Mouse (Mus musculus) ES-E14 (cell line): ENCODE measurements at regions not wholly inside any gene's neighbourhood (a gene's known extent, or its start where the extent isn't known, plus 50 kb on each side); places are given as distances from the start of the nearest gene placed in this dataset.

Experiments
- DNase-seq: peaks from one replicate; pipeline ENCODE4 v3.0.0-alpha.2; 2013; ENCODE audit warnings: low read depth, low spot score
- H3K27ac ChIP-seq: 2 replicates; pipeline ENCODE4 v1.5.1; 2012; ENCODE audit warnings: low read depth, mild to moderate bottlenecking, low read length, moderate library complexity, mixed read lengths; ENCODE audit not compliant: poor library complexity, insufficient read depth, severe bottlenecking
- H3K36me3 ChIP-seq: 2 replicates; pipeline ENCODE4 v1.6.1; 2012; ENCODE audit warnings: mild to moderate bottlenecking, low read length, moderate library complexity, mixed read lengths; ENCODE audit not compliant: control insufficient read depth, poor library complexity, insufficient read depth, severe bottlenecking
- H3K4me1 ChIP-seq, 2 experiments: fragments of 150-350 bp in 1 of 2; sonication (generic) in 1 of 2; 2 replicates each; pipeline ENCODE4 v1.6.1; 2012; ENCODE audit warnings: low read length in 2 of 2, mild to moderate bottlenecking in 1 of 2, mixed read lengths in 1 of 2; ENCODE audit not compliant: control insufficient read depth in 2 of 2, insufficient read depth in 2 of 2, poor library complexity in 1 of 2
- H3K4me3 ChIP-seq, 2 experiments: fragments of 150-350 bp in 1 of 2; sonication (generic) in 1 of 2; 2 replicates each; pipeline ENCODE4 v1.5.1; 2012; ENCODE audit warnings: low read length in 2 of 2, low read depth in 1 of 2, mild to moderate bottlenecking in 1 of 2, mixed read lengths in 1 of 2; ENCODE audit not compliant: insufficient read depth in 1 of 2, poor library complexity in 1 of 2, severe bottlenecking in 1 of 2
- H3K9ac ChIP-seq: 2 replicates; pipeline ENCODE4 v1.6.1; 2012; ENCODE audit warnings: low read depth, mild to moderate bottlenecking, low read length, mixed read lengths; ENCODE audit not compliant: poor library complexity, insufficient read depth, severe bottlenecking
- H3K9me3 ChIP-seq: fragments of 150-350 bp; sonication (generic); 2 replicates; pipeline ENCODE4 v1.6.1; 2012; ENCODE audit warnings: low read depth, mild to moderate bottlenecking, low read length; ENCODE audit not compliant: control insufficient read depth, insufficient read depth
- CHD2 ChIP-seq: IDR thresholded peaks from 2 replicates; pipeline ENCODE4 v1.6.1; 2014; ENCODE audit warnings: mild to moderate bottlenecking, low read depth, low read length, inconsistent platforms
- HCFC1 ChIP-seq: IDR thresholded peaks from 2 replicates; pipeline ENCODE4 v1.6.1; 2012; ENCODE audit warnings: low read length, inconsistent platforms, borderline replicate concordance; ENCODE audit not compliant: insufficient read depth
- MAFK ChIP-seq: IDR thresholded peaks from 2 replicates; pipeline ENCODE4 v1.6.1; 2014; ENCODE audit warnings: mild to moderate bottlenecking, low read depth, low read length, inconsistent platforms; ENCODE audit not compliant: insufficient read depth
- ZC3H11A ChIP-seq: IDR thresholded peaks from 2 replicates; pipeline ENCODE4 v1.6.1; 2012; ENCODE audit warnings: low read depth, mild to moderate bottlenecking, inconsistent platforms, low read length, borderline replicate concordance
- ZNF384 ChIP-seq: IDR thresholded peaks from 2 replicates; pipeline ENCODE4 v1.6.1; 2012; ENCODE audit warnings: low read depth, low read length, inconsistent platforms
- in situ Hi-C, 2 experiments: fragments of 600-800 bp; cut with MboI; formaldehyde crosslinking; loops; one replicate each; pipeline ENCODE4 v1.15.1; 2025; ENCODE audit warnings: low sequenced_read_pairs in 2 of 2, inconsistent platforms in 1 of 2; ENCODE audit not compliant: unreplicated experiment in 2 of 2

DNA sequence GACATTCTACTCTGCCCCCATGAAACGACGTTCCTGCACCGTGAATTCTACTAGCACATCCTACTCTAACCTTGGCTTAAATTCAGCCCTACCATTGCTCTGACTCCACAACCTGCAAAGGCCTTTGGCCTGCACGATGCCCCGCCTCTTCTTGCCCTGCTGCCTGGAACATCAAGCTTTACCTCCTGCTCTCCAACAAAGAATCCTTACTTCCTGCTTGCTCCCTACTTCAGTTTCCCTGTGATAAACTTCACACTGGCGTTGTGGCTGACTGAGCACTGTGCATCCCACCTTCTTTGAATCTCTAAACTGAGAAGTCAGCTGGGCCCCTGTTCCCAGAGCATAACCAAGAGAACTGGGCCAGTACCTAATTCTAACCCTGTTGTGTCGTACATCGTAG, 71.7 kb upstream of the Rasgef1b start:
- TF ChIP-seq CHD2 (no peak), ZC3H11A (no peak), HCFC1 (no peak), MAFK (no peak), ZNF384 (no peak)
- in situ Hi-C loops: no loop called here
- Histone ChIP-seq H3K4me1 (no peaks in the 10 kb centered on the region), H3K36me3 (no peaks in the 10 kb centered on the region), H3K9ac (no peak overlapping the region), H3K4me3 (no peak overlapping the region), H3K27ac (no peak overlapping the region), H3K9me3 (no peaks in the 10 kb centered on the region)
- no peak for DNase-seq

DNA sequence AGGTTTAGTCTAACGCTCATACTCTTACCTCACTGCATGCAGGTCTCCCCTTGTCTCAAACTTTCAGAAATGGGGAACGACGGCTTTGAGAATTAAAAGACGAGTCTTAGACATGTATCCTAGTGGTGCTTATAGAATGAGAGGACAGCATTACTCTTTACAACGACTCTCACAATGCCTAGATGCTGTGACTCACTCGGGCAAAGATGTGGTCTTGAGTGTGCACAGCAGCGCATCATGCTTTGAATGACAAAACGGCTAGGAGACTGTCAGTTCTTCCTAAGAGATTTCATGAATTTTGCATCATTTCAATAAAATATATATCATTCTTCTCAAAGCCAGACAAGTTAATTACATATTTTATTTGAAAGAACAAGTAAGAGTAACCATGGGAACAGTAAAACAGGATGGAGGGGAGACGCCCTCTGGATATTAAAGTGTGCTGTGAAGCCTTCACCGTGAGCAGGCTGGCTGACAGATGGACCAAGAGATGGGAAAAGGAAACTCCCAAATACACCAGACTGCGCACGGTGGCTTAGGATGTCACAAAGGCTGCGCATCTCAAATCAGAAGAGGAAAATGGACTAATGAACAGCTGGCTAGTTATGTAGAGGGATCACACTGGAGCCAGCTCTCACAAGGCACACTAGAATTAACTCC, 73.1 kb upstream of the Rasgef1b start:
- Histone ChIP-seq H3K4me3 (no peak overlapping the region), H3K4me1 (no peaks in the 10 kb centered on the region), H3K9me3 (no peaks in the 10 kb centered on the region), H3K27ac (no peak overlapping the region), H3K9ac (no peak overlapping the region), H3K36me3 (no peaks in the 10 kb centered on the region)
- in situ Hi-C loops: no loop called here
- no peak for TF ChIP-seq CHD2
- no peak for TF ChIP-seq HCFC1
- no peak for TF ChIP-seq ZNF384
- no peak for DNase-seq

DNA sequence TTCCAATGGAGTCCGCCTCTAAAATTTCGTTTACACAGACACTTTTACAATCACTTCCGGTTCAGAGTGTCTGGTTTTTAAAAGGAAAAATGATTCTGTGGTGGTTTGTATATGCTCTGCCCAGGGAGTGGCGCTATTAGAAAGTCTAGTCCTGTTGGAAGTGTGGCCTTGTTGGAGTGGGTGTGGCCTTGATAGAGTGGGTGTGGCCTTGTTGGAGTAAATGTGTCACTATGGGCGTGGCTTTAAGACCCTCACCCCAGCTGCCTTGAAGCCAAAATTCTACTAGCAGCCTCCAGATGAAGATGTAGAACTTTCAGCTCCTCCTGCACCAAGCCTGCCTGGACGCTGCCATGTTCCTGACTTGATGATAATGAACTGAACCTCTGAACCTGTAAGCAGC, 79.2 kb upstream of the Vamp9 start:
- DNase-seq: peak; percentile 34
- TF ChIP-seq MAFK: no peak
- Histone ChIP-seq H3K4me3 (no peak overlapping the region), H3K9ac (no peak overlapping the region), H3K27ac (no peak overlapping the region), H3K36me3 (no peaks in the 10 kb centered on the region), H3K4me1 (0 out of 4 replicates have a peak, but pooled peaks cover 0 to 5% of the 10 kb centered on the region in 2 experiments), H3K9me3 (no peaks in the 10 kb centered on the region)
- in situ Hi-C loops: no loop called here

DNA sequence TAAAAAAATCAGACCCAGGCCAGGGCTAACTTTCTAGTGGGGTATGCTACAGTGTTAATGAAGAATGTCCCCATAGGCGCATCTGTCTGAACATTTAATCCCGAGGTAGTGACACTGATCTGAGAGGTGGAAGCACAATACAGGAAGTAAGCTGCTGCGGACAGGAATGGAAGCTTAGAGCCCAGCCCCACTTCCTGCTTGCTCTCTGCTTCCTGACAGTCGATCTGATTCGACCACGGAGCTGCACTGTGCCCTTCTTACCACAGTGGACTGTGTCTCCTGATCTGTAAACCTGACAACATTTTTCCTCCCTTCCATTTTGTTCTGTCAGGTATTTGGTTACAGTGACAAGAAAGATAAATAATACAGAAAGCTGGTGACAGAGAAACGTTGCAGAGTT, 77.5 kb upstream of the Vamp9 start:
- Histone ChIP-seq H3K4me3 (no peak overlapping the region), H3K36me3 (no peaks in the 10 kb centered on the region), H3K4me1 (0 out of 4 replicates have a peak, but pooled peaks cover 0 to 5% of the 10 kb centered on the region in 2 experiments), H3K27ac (no peak overlapping the region), H3K9ac (no peak overlapping the region), H3K9me3 (no peaks in the 10 kb centered on the region)
- DNase-seq: no peak
- no peak for TF ChIP-seq ZNF384
- no peak for TF ChIP-seq ZC3H11A
- no peak for TF ChIP-seq HCFC1
- no peak for TF ChIP-seq MAFK
- in situ Hi-C loops: no loop called here

DNA sequence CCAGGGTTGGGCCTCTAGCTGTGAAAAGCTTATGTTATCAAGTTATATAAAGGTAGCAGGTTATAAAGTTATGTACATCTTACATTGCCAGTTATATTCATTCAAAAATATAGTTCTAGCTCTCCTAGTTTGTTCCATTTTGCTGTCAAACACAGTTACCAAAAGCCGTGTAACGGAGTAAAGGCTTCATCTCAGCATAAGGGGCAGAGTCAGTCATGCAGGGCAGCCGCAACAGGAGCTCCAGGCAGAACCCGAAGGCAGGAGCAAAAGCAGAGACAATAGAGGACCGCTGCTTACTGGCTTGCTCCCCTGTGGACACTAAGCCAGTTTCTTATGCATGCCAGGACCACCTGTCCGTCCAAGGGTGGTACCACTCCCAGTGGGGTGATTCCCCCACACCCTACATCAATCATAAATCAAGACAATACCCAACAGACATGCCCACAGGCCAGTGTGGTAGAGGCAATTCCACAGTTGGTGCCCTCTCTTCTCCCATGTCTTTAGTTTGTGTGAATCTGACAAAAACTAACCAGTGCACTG, 67.7 kb upstream of the Vamp9 start:
- in situ Hi-C loops: no loop called here
- DNase-seq: no peak
- no peak overlapping the region for H3K9ac ChIP-seq
- TF ChIP-seq MAFK: no peak
- TF ChIP-seq ZNF384: no peak
- no peak for TF ChIP-seq CHD2
- TF ChIP-seq HCFC1: no peak
- no peak for TF ChIP-seq ZC3H11A
- H3K27ac ChIP-seq: no peak overlapping the region
- no peaks in the 10 kb centered on the region for H3K36me3 ChIP-seq
- H3K9me3 ChIP-seq: no peaks in the 10 kb centered on the region
- H3K4me3 ChIP-seq: no peak overlapping the region
- H3K4me1 ChIP-seq: no peaks in the 10 kb centered on the region
